Mouse (Mus musculus): ENCODE measurements around the gene St6galnac3. TPM values are rescaled to one million over a fixed set of nuclear protein-coding genes. Genes with fewer than 3 reads are reported as not detected.

The St6galnac3 gene
- polyA plus RNA-seq, 1 experiment from 2014 or later = 8.5 TPM

DNA sequence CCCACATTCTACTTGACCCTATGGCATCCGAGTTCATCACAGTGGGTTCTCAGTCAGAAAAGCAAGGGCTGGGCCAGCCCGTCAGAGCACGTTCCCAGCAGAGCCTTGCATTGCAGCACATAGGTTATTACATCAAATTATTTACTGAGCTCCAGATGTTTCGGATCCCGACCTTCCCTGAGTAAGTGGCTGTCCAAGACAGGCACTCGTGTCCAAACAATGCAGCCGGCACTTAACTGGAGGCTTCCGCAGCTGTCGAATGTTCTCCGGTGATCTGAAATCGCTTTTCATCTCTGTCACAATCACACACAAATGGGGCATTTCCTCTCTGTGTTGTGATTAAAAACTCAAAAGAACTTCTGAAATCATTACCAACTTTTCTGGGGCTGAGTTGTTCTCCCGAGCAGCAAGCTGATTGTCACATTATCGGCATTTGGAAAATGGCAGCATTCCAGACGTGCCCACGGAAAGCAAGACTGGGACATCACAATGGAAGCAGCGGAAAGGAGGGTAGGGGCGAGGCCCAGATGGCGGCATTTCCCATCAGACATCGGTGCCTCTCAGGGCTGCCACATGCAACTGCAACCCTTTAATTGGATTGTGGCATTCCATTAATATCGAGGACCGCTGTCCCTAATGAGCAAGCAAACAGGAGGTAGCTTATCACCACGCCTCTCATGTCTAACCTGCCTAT is 428.5 kb downstream of the St6galnac3 start:
- 59% methylated on average over 22 of the region's 22 CpGs for WGBS
- Histone ChIP-seq H3K4me1 (replicated peaks; ENCODE audit: control insufficient read depth, insufficient read depth, low read length) (no peaks in the 10 kb centered on the region), H3K27me3 (replicated peaks; ENCODE audit: control insufficient read depth, insufficient read depth, low read length) (no peaks in the 10 kb centered on the region), H3K9ac (ENCODE audit: low read depth, low read length) (no peak overlapping the region), H3K36me3 (ENCODE audit: control insufficient read depth, insufficient read depth) (no peaks in the 10 kb centered on the region), H3K27ac (ENCODE audit: low read depth, low read length) (no peak overlapping the region), H3K4me3 (ENCODE audit: low read depth, low read length) (no peak overlapping the region), H3K4me2 (replicated peaks; ENCODE audit: low read depth) (no peak overlapping the region), H3K9me3 (ENCODE audit: control insufficient read depth) (no peaks in the 10 kb centered on the region)
- no peak for ATAC-seq
- no peak for TF ChIP-seq CTCF (IDR thresholded peaks at IDR 0.05; ENCODE audit: low read depth)

DNA sequence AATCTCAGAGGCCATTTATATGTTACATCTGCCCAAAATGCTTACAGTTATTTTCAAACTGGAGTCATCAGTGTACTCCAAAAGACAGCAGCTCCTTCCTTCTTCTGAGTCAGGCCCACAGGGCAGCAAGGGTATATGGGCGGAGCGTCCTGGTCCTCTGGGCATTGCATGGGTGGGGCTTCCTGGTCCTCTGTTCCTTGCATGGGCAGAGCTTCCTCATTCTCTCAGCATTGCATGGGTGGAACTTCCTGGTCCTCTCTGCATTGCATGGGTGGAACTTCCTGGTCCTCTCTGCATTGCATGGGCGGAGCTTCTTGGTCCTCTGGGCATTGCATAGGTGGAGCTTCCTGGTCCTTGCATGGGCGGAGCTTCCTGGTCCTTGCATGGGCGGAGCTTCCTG is 432.1 kb downstream of the St6galnac3 start:
- H3K27ac ChIP-seq (ENCODE audit: low read depth, low read length) = no peak overlapping the region
- no peak overlapping the region for H3K9ac ChIP-seq (ENCODE audit: low read depth, low read length)
- no peak; the same call in 1 of the 2 replicates for ATAC-seq
- H3K4me1 ChIP-seq (replicated peaks; ENCODE audit: control insufficient read depth, insufficient read depth, low read length) = no peaks in the 10 kb centered on the region
- H3K27me3 ChIP-seq (replicated peaks; ENCODE audit: control insufficient read depth, insufficient read depth, low read length) = no peaks in the 10 kb centered on the region
- no peaks in the 10 kb centered on the region for H3K36me3 ChIP-seq (ENCODE audit: control insufficient read depth, insufficient read depth)
- no peak for TF ChIP-seq CTCF (IDR thresholded peaks at IDR 0.05; ENCODE audit: low read depth)
- no peak overlapping the region for H3K4me2 ChIP-seq (replicated peaks; ENCODE audit: low read depth)
- H3K9me3 ChIP-seq (ENCODE audit: control insufficient read depth) = no peaks in the 10 kb centered on the region
- no peak overlapping the region for H3K4me3 ChIP-seq (ENCODE audit: low read depth, low read length)
- 89% methylated on average over 5 of the region's 5 CpGs for WGBS

GRCm38 (mm10) chr3:153292363-153292762 is 432.6 kb downstream of the St6galnac3 start:
- Histone ChIP-seq H3K4me1 (replicated peaks; ENCODE audit: control insufficient read depth, insufficient read depth, low read length) (no peaks in the 10 kb centered on the region), H3K36me3 (ENCODE audit: control insufficient read depth, insufficient read depth) (no peaks in the 10 kb centered on the region), H3K27ac (ENCODE audit: low read depth, low read length) (no peak overlapping the region), H3K27me3 (replicated peaks; ENCODE audit: control insufficient read depth, insufficient read depth, low read length) (no peaks in the 10 kb centered on the region), H3K9ac (ENCODE audit: low read depth, low read length) (no peak overlapping the region), H3K4me2 (replicated peaks; ENCODE audit: low read depth) (no peak overlapping the region), H3K9me3 (ENCODE audit: control insufficient read depth) (no peaks in the 10 kb centered on the region), H3K4me3 (ENCODE audit: low read depth, low read length) (no peak overlapping the region)
- ATAC-seq = no peak
- no peak for TF ChIP-seq CTCF (IDR thresholded peaks at IDR 0.05; ENCODE audit: low read depth)
- WGBS = 92% methylated on average over 9 of the region's 9 CpGs

- H3K4me1 ChIP-seq (replicated peaks; ENCODE audit: control insufficient read depth, insufficient read depth, low read length) = no peaks in the 10 kb centered on the region
- no peaks in the 10 kb centered on the region for H3K27me3 ChIP-seq (replicated peaks; ENCODE audit: control insufficient read depth, insufficient read depth, low read length)
- no peaks in the 10 kb centered on the region for H3K36me3 ChIP-seq (ENCODE audit: control insufficient read depth, insufficient read depth)
- no peak overlapping the region for H3K4me2 ChIP-seq (replicated peaks; ENCODE audit: low read depth)
- no peaks in the 10 kb centered on the region for H3K9me3 ChIP-seq (ENCODE audit: control insufficient read depth)
- no peak overlapping the region for H3K27ac ChIP-seq (ENCODE audit: low read depth, low read length)
- H3K4me3 ChIP-seq (ENCODE audit: low read depth, low read length) = no peak overlapping the region
- no peak overlapping the region for H3K9ac ChIP-seq (ENCODE audit: low read depth, low read length)
- no peak for TF ChIP-seq CTCF (IDR thresholded peaks at IDR 0.05; ENCODE audit: low read depth)
- WGBS = 83% methylated on average over 6 of the region's 6 CpGs
- ATAC-seq = no peak
These were observed 433.4 kb downstream of the St6galnac3 start for GRCm38 (mm10) chr3:153291406-153292045.

DNA sequence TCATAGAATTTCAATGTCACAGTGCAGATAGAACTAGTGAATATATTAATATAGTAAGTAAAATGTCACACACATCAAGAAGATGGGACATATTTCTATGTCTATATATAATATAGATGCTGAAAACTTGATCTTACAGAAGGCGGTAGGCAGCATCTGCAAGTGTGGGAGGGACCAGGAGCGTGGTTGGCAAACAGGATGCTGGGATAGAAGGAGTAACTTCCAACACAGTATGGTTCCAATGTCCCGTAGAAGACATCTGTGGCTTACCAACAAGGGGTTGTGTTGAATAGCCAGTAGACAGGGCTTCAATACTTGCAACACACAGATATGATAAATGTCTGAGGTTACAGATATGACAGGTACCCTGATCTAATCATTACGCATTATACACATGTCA is 435.0 kb downstream of the St6galnac3 start:
- Histone ChIP-seq H3K4me1 (replicated peaks; ENCODE audit: control insufficient read depth, insufficient read depth, low read length) (no peaks in the 10 kb centered on the region), H3K4me3 (ENCODE audit: low read depth, low read length) (no peak overlapping the region), H3K27me3 (replicated peaks; ENCODE audit: control insufficient read depth, insufficient read depth, low read length) (no peaks in the 10 kb centered on the region), H3K36me3 (ENCODE audit: control insufficient read depth, insufficient read depth) (no peaks in the 10 kb centered on the region), H3K9ac (ENCODE audit: low read depth, low read length) (no peak overlapping the region), H3K27ac (ENCODE audit: low read depth, low read length) (no peak overlapping the region), H3K9me3 (ENCODE audit: control insufficient read depth) (no peaks in the 10 kb centered on the region), H3K4me2 (replicated peaks; ENCODE audit: low read depth) (no peak overlapping the region)
- WGBS = 96% methylated on average over 4 of the region's 4 CpGs
- no peak for TF ChIP-seq CTCF (IDR thresholded peaks at IDR 0.05; ENCODE audit: low read depth)
- ATAC-seq = no peak

- Histone ChIP-seq H3K4me2 (replicated peaks; ENCODE audit: low read depth) (no peak overlapping the region), H3K27ac (ENCODE audit: low read depth, low read length) (no peak overlapping the region), H3K4me1 (replicated peaks; ENCODE audit: control insufficient read depth, insufficient read depth, low read length) (no peaks in the 10 kb centered on the region), H3K9ac (ENCODE audit: low read depth, low read length) (no peak overlapping the region), H3K4me3 (ENCODE audit: low read depth, low read length) (no peak overlapping the region), H3K36me3 (ENCODE audit: control insufficient read depth, insufficient read depth) (no peaks in the 10 kb centered on the region), H3K9me3 (ENCODE audit: control insufficient read depth) (no peaks in the 10 kb centered on the region), H3K27me3 (replicated peaks; ENCODE audit: control insufficient read depth, insufficient read depth, low read length) (no peaks in the 10 kb centered on the region)
- TF ChIP-seq CTCF (IDR thresholded peaks at IDR 0.05; ENCODE audit: low read depth) = no peak
- 92% methylated on average over 4 of the region's 4 CpGs for WGBS
- no peak for ATAC-seq
These were observed 437.4 kb downstream of the St6galnac3 start for GRCm38 (mm10) chr3:153287564-153287963.

All from intestine, postnatal 0 days (tissue).